Mouse (Mus musculus) lung, postnatal 0 days (tissue): ENCODE data around the gene Pipox. TPM values are rescaled to one million over a fixed set of nuclear protein-coding genes. Genes with fewer than 3 reads are reported as not detected.

Experiments
- ATAC-seq: fragments of 200-750 bp; cut with Nextera tagmentation; 2 replicates; pipeline ENCODE4 v1.8.0; 2017; ENCODE audit warnings: moderate library complexity
- DNase-seq: peaks from one replicate; pipeline ENCODE4 v3.0.0-alpha.2; 2016; ENCODE audit warnings: low spot score
- H3K27ac ChIP-seq: fragments of 300-500 bp; sonication (generic); 2 replicates; pipeline ENCODE4 v1.5.1; 2014; ENCODE audit warnings: antibody characterized with exemption, mild to moderate bottlenecking, low read length, mixed read lengths
- H3K27me3 ChIP-seq: fragments of 300-500 bp; sonication (generic); replicated peaks from 2 replicates; pipeline ENCODE4 v1.6.1; 2014; ENCODE audit warnings: low read length, mixed read lengths; ENCODE audit not compliant: insufficient read depth
- H3K36me3 ChIP-seq: fragments of 300-500 bp; sonication (generic); 2 replicates; pipeline ENCODE4 v1.6.1; 2014; ENCODE audit warnings: low read length, mixed read lengths; ENCODE audit not compliant: insufficient read depth
- H3K4me1 ChIP-seq: fragments of 300-500 bp; sonication (generic); 2 replicates; pipeline ENCODE4 v1.6.1; 2014; ENCODE audit warnings: antibody characterized with exemption, low read depth, low read length, mixed read lengths; ENCODE audit not compliant: insufficient read depth
- H3K4me2 ChIP-seq: fragments of 300-500 bp; sonication (generic); replicated peaks from 2 replicates; pipeline ENCODE4 v1.6.1; 2014; ENCODE audit warnings: low read depth, mild to moderate bottlenecking, low read length, moderate library complexity, mixed read lengths
- H3K4me3 ChIP-seq: fragments of 300-500 bp; sonication (generic); 2 replicates; pipeline ENCODE4 v1.5.1; 2014; ENCODE audit warnings: low read depth, low read length
- H3K9ac ChIP-seq: fragments of 300-500 bp; sonication (generic); replicated peaks from 2 replicates; pipeline ENCODE4 v1.6.1; 2014; ENCODE audit warnings: low read depth, mild to moderate bottlenecking
- H3K9me3 ChIP-seq: fragments of 300-500 bp; sonication (generic); 2 replicates; pipeline ENCODE4 v1.6.1; 2016; ENCODE audit warnings: low read length, mixed read lengths
- CTCF ChIP-seq: IDR thresholded peaks from 2 replicates; pipeline ENCODE4 v1.5.1; 2016; ENCODE audit warnings: antibody characterized with exemption, mild to moderate bottlenecking
- EP300 ChIP-seq: IDR thresholded peaks from 2 replicates; pipeline ENCODE4 v1.6.1; 2016; ENCODE audit warnings: antibody characterized with exemption, mild to moderate bottlenecking, control low read depth
- WGBS: fragments of 180-500 bp; shearing (Covaris S2); extraction: QIAGEN DNeasy Blood & Tissue Kit; methylation state at CpG from one replicate; pipeline ENCODE4 v1.1.7; 2014; 5-methylcytosine and 5-hydroxymethylcytosine counted together
- polyA plus RNA-seq: library from polyadenylated mRNA; unstranded; fragments of >200 nt; fragmentation: Nextera tagmentation; extraction: Ambion mirVana; gene quantifications from 2 replicates; pipeline ENCODE4 v1.2.1, GENCODE M21; 2015

Pipox gene
- polyA plus RNA-seq, 1 experiment from 2014 or later = 0.23 TPM

- Histone ChIP-seq H3K9ac (no peak overlapping the region), H3K4me2 (no peak overlapping the region), H3K9me3 (no peaks in the 10 kb centered on the region), H3K36me3 (peaks cover 38% of the 10 kb centered on the region), H3K27ac (no peak overlapping the region), H3K4me1 (no peaks in the 10 kb centered on the region), H3K27me3 (no peaks in the 10 kb centered on the region), H3K4me3 (no peak overlapping the region)
- DNase-seq = no peak
- ATAC-seq = no peak
- WGBS = 80% methylated on average over 5 of the region's 5 CpGs
- TF ChIP-seq EP300 = no peak
- TF ChIP-seq CTCF = no peak
Measured at GRCm38 (mm10) chr11:77837856-77838255, 56.0 kb downstream of the Pipox start.

- Histone ChIP-seq H3K27ac (no peak overlapping the region), H3K36me3 (peaks cover 32% of the 10 kb centered on the region), H3K4me3 (no peak overlapping the region), H3K4me1 (no peaks in the 10 kb centered on the region), H3K9ac (no peak overlapping the region), H3K9me3 (no peaks in the 10 kb centered on the region), H3K27me3 (no peaks in the 10 kb centered on the region), H3K4me2 (no peak overlapping the region)
- ATAC-seq (no peak), DNase-seq (no peak)
- 63% methylated on average over 4 of the region's 4 CpGs for WGBS
- no peak for TF ChIP-seq CTCF
- no peak for TF ChIP-seq EP300
Measured at GRCm38 (mm10) chr11:77836751-77837150, 57.1 kb downstream of the Pipox start.

- no peak overlapping the region for H3K9ac ChIP-seq
- no peak overlapping the region for H3K4me2 ChIP-seq
- no peak overlapping the region for H3K27ac ChIP-seq
- no peaks in the 10 kb centered on the region for H3K9me3 ChIP-seq
- TF ChIP-seq EP300 = no peak
- no peak for DNase-seq
- no peak overlapping the region for H3K4me3 ChIP-seq
- no peaks in the 10 kb centered on the region for H3K4me1 ChIP-seq
- peaks cover 29% of the 10 kb centered on the region for H3K36me3 ChIP-seq
- no peaks in the 10 kb centered on the region for H3K27me3 ChIP-seq
- no peak for ATAC-seq
- 68% methylated on average over 5 of the region's 5 CpGs for WGBS
Measured at GRCm38 (mm10) chr11:77836290-77836689, 57.6 kb downstream of the Pipox start.

GRCm38 (mm10) chr11:77835109-77835508 is 58.8 kb downstream of the Pipox start:
- no peak for TF ChIP-seq EP300
- peak; percentile 50 for TF ChIP-seq CTCF
- Histone ChIP-seq H3K27ac (no peak overlapping the region), H3K9ac (no peak overlapping the region), H3K36me3 (peaks cover 39% of the 10 kb centered on the region), H3K4me1 (no peaks in the 10 kb centered on the region), H3K9me3 (no peaks in the 10 kb centered on the region), H3K4me2 (no peak overlapping the region), H3K27me3 (no peaks in the 10 kb centered on the region), H3K4me3 (no peak overlapping the region)
- 84% methylated on average over 3 of the region's 3 CpGs for WGBS
- no peak for ATAC-seq
- no peak for DNase-seq

- Histone ChIP-seq H3K4me3 (no peak overlapping the region), H3K9ac (no peak overlapping the region), H3K9me3 (no peaks in the 10 kb centered on the region), H3K27ac (no peak overlapping the region), H3K4me1 (no peaks in the 10 kb centered on the region), H3K4me2 (no peak overlapping the region), H3K36me3 (peaks cover 32% of the 10 kb centered on the region), H3K27me3 (no peaks in the 10 kb centered on the region)
- TF ChIP-seq CTCF = no peak
- no peak for TF ChIP-seq EP300
- no peak for ATAC-seq
- DNase-seq = no peak
- WGBS = 89% methylated on average over 4 of the region's 4 CpGs
Measured at GRCm38 (mm10) chr11:77832541-77832940, 61.4 kb downstream of the Pipox start.

- H3K9ac ChIP-seq = no peak overlapping the region
- DNase-seq = no peak
- no peak overlapping the region for H3K27ac ChIP-seq
- 69% methylated on average over 7 of the region's 7 CpGs for WGBS
- no peaks in the 10 kb centered on the region for H3K4me1 ChIP-seq
- TF ChIP-seq EP300 = no peak
- no peak for TF ChIP-seq CTCF
- no peaks in the 10 kb centered on the region for H3K9me3 ChIP-seq
- no peak for ATAC-seq
- H3K36me3 ChIP-seq = peaks cover 22% of the 10 kb centered on the region
- H3K4me2 ChIP-seq = no peak overlapping the region
- no peak overlapping the region for H3K4me3 ChIP-seq
- H3K27me3 ChIP-seq = no peaks in the 10 kb centered on the region
Measured at GRCm38 (mm10) chr11:77830875-77831274, 63.0 kb downstream of the Pipox start.

Other genes with a start within 250 kb of the Pipox start
- 4.1 and 5.2 TPM in 2 replicates for gene Nufip2, start 207.9 kb downstream of the Pipox start, polyA plus RNA-seq
- not detected in 2 replicates for gene Cryba1, start 168.8 kb downstream of the Pipox start, polyA plus RNA-seq
- 21.6 and 33.3 TPM in 2 replicates for gene Myo18a, start 130.8 kb downstream of the Pipox start, polyA plus RNA-seq
- 0.90 and 1.2 TPM in 2 replicates for gene Gm10277, start 106.3 kb downstream of the Pipox start, polyA plus RNA-seq
- gene Sez6, start 36.7 kb upstream of the Pipox start, polyA plus RNA-seq = 0.04 and 0.06 TPM in 2 replicates
- gene Phf12, start 88.7 kb upstream of the Pipox start, polyA plus RNA-seq = 7.7 and 9.0 TPM in 2 replicates
- gene Dhrs13, start 138.2 kb upstream of the Pipox start, polyA plus RNA-seq = 9.4 and 9.7 TPM in 2 replicates
- gene Flot2, start 143.8 kb upstream of the Pipox start, polyA plus RNA-seq = 55.6 and 58.3 TPM in 2 replicates
- 14.8 and 17.7 TPM in 2 replicates for gene Eral1, start 186.3 kb upstream of the Pipox start, polyA plus RNA-seq
- gene Fam222b, start 200.6 kb upstream of the Pipox start, polyA plus RNA-seq = 8.6 and 10.0 TPM in 2 replicates